Mouse (Mus musculus): ENCODE measurements around the gene Ppp1ca.

DNA sequence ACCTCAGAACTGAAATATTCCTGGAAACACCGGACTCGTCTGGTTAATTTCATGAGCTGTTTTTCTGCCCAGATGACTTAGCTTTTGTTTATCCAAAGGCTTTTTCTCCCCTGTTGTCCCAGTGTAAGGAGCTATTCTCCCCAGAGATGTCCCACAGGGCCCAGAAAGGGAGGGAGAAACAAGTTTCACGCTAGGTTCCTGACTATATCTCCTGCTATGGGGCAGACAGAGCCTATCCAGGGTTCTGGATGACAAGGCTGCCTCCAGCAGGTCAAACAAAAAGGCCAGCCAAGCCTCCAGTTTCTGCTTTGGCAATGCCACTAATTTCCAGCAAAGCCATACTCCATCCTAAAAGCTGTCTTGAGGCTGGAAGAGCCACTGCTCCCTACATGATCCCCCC, 26.0 kb downstream of the Ppp1ca start:
- TF ChIP-seq CTCF (IDR thresholded peaks at IDR 0.05; ENCODE audit: low read depth, low read length): no peak
- TF ChIP-seq GATA2 (IDR thresholded peaks at IDR 0.05; ENCODE audit: borderline replicate concordance, low read depth, low read length): no peak
- no peak for TF ChIP-seq POLR2AphosphoS5 (IDR thresholded peaks at IDR 0.05; ENCODE audit: insufficient replicate concordance, low read depth, low read length)
- TF ChIP-seq GATA1 (IDR thresholded peaks at IDR 0.05; ENCODE audit: borderline replicate concordance, low read length): no peak
- TF ChIP-seq TAL1 (conservative IDR thresholded peaks at IDR 0.05; ENCODE audit: low read depth, low read length): no peak

All from G1E (cell line).